Mouse (Mus musculus) stomach, embryonic 14.5 days (tissue): Measurements from ENCODE around the gene Ecd. TPM values are rescaled to one million over a fixed set of nuclear protein-coding genes. Genes with fewer than 3 reads are reported as not detected.
A peak's percentile ranks its signal among the peaks of the same experiment; 100 is the strongest.

ENCODE experiments used
- ATAC-seq: fragments of 200-750 bp; cut with Nextera tagmentation; 2 replicates; pipeline ENCODE4 v1.8.0; 2017; ENCODE audit warnings: low read depth, moderate TSS enrichment; ENCODE audit not compliant: insufficient number of reproducible peaks, insufficient read depth, low FRiP score
- H3K27ac ChIP-seq: fragments of 300-500 bp; sonication (generic); 2 replicates; pipeline ENCODE4 v1.5.1; 2014; ENCODE audit warnings: mild to moderate bottlenecking, low read length, moderate library complexity, mixed read lengths
- H3K27me3 ChIP-seq: fragments of 300-500 bp; sonication (generic); 2 replicates; pipeline ENCODE4 v1.6.1; 2014; ENCODE audit warnings: low read length, control low read depth, mixed read lengths; ENCODE audit not compliant: control insufficient read depth, insufficient read depth
- H3K36me3 ChIP-seq: fragments of 300-500 bp; sonication (generic); 2 replicates; pipeline ENCODE4 v1.6.1; 2014; ENCODE audit warnings: mild to moderate bottlenecking, control low read depth, low read length, moderate library complexity, mixed read lengths; ENCODE audit not compliant: control insufficient read depth, insufficient read depth
- H3K4me1 ChIP-seq: fragments of 300-500 bp; sonication (generic); 2 replicates; pipeline ENCODE4 v1.6.1; 2014; ENCODE audit warnings: low read length, control low read depth, mixed read lengths; ENCODE audit not compliant: control insufficient read depth, insufficient read depth
- H3K4me2 ChIP-seq: fragments of 300-500 bp; sonication (generic); replicated peaks from 2 replicates; pipeline ENCODE4 v1.6.1; 2014; ENCODE audit warnings: low read depth, low read length, control low read depth
- H3K4me3 ChIP-seq: fragments of 300-500 bp; sonication (generic); 2 replicates; pipeline ENCODE4 v1.5.1; 2014; ENCODE audit warnings: low read depth, low read length, control low read depth
- H3K9ac ChIP-seq: fragments of 300-500 bp; sonication (generic); replicated peaks from 2 replicates; pipeline ENCODE4 v1.6.1; 2014; ENCODE audit warnings: low read depth, mild to moderate bottlenecking, control low read depth, low read length, moderate library complexity, mixed read lengths
- H3K9me3 ChIP-seq: fragments of 300-500 bp; sonication (generic); 2 replicates; pipeline ENCODE4 v1.6.1; 2016; ENCODE audit warnings: low read depth, low read length, control low read depth; ENCODE audit not compliant: control insufficient read depth
- WGBS: fragments of 180-500 bp; shearing (Covaris S2); extraction: QIAGEN DNeasy Blood & Tissue Kit; methylation state at CpG from one replicate; pipeline ENCODE4 v1.1.7; 2014; 5-methylcytosine and 5-hydroxymethylcytosine counted together
- polyA plus RNA-seq: library from polyadenylated mRNA; unstranded; fragments of >200 nt; fragmentation: Nextera tagmentation; extraction: Ambion mirVana; gene quantifications from 2 replicates; pipeline ENCODE4 v1.2.1, GENCODE M21; 2014

Ecd gene
- polyA plus RNA-seq: 53.1 and 54.6 TPM in 2 replicates

DNA sequence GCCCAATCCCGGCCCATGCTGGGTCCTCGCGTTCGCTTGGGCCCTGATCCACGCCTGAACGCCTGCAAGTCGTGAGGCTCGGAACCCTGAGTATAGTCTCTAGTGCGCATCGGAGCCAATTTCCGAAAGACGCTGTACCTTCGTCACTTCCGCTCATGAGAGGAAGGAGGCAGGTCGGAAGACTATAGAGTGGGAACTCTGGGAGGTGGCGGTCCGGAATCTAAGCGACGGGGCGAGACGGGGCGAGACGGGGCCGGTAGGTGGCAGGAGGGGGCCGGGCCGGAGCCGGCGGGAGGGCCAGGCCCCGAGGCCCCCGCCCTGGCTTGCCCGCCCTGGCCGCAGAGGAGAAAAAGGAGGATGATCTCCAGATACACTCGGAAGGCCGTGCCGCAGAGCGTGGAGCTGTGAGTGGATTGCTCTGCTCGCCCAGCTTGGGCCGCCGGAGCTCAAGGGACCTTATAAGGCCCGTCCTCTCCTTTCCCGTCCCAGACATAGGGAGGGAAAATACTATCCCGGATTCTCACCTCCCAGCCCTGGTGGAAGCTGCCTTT lies at the start of gene Ecd, which contains the start of gene Fam149b:
Gene Ecd (minus strand): TSS at position 131 of the 551 bp plus-strand sequence.
Gene Fam149b (plus strand): TSS at position 172 of the 551 bp plus-strand sequence.
- peaks cover 22% of the 10 kb centered on the region for H3K36me3 ChIP-seq
- under 1% methylated on average over 31 of the region's 42 CpGs for WGBS

GRCm38 (mm10) chr14:20397220-20397619 lies 49.3 kb upstream of the Ecd start:
- 0 out of 2 replicates have a peak, but pooled peaks cover 2% of the 10 kb centered on the region for H3K4me1 ChIP-seq
- no peaks in the 10 kb centered on the region for H3K27me3 ChIP-seq
- no peaks in the 10 kb centered on the region for H3K9me3 ChIP-seq
- no peaks in the 10 kb centered on the region for H3K36me3 ChIP-seq
- no peak overlapping the region for H3K27ac ChIP-seq
- WGBS: 86% methylated on average over 9 of the region's 9 CpGs
- H3K4me2 ChIP-seq: no peak overlapping the region
- ATAC-seq: no peak
- no peak overlapping the region for H3K4me3 ChIP-seq
- no peak overlapping the region for H3K9ac ChIP-seq

More for the DNA sequence above, at the start of gene Ecd, which contains the start of gene Fam149b:
- no peaks in the 10 kb centered on the region for H3K27me3 ChIP-seq
- H3K4me1 ChIP-seq: 0 out of 2 replicates have a peak, but pooled peaks cover 7% of the 10 kb centered on the region
- no peaks in the 10 kb centered on the region for H3K9me3 ChIP-seq
- peak within 1 kb of the TSS; percentile 90 for H3K27ac ChIP-seq
- H3K4me2 ChIP-seq: peak within 1 kb of the TSS; percentile 82
- H3K4me3 ChIP-seq: peak within 1 kb of the TSS; percentile 81
- H3K9ac ChIP-seq: peak within 1 kb of the TSS; percentile 93
- peak; percentile 98 for ATAC-seq

GRCm38 (mm10) chr14:20393205-20393913 lies 45.4 kb upstream of the Ecd start, which contains the start of gene Mrps16:
TSS of gene Mrps16 (minus strand) at chr14:20393634.
- no peaks in the 10 kb centered on the region for H3K9me3 ChIP-seq
- ATAC-seq: peak; percentile 94
- H3K4me2 ChIP-seq: peak within 1 kb of the TSS; percentile 57
- peak within 1 kb of the TSS; percentile 83 for H3K27ac ChIP-seq
- H3K4me3 ChIP-seq: peak within 1 kb of the TSS; percentile 74
- under 1% methylated on average over 68 of the region's 68 CpGs for WGBS
- peak within 1 kb of the TSS; percentile 84 for H3K9ac ChIP-seq
- peaks cover 8% of the 10 kb centered on the region; the same call in 1 of the 2 replicates for H3K36me3 ChIP-seq
- H3K4me1 ChIP-seq: peaks cover 3% of the 10 kb centered on the region; the same call in 1 of the 2 replicates
- no peaks in the 10 kb centered on the region for H3K27me3 ChIP-seq

GRCm38 (mm10) chr14:20392326-20392725 lies 44.4 kb upstream of the Ecd start:
- Histone ChIP-seq H3K36me3 (peaks cover 8% of the 10 kb centered on the region; the same call in 1 of the 2 replicates), H3K27me3 (no peaks in the 10 kb centered on the region), H3K9me3 (no peaks in the 10 kb centered on the region), H3K4me1 (peaks cover 9% of the 10 kb centered on the region), H3K9ac (no peak overlapping the region), H3K27ac (no peak overlapping the region), H3K4me2 (peak overlapping the region; percentile 57; the same call in 1 of the 2 replicates), H3K4me3 (0 out of 2 replicates have a peak overlapping the region, but pooled peaks have one; percentile 74)
- 88% methylated on average over 3 of the region's 4 CpGs for WGBS
- ATAC-seq: no peak

DNA sequence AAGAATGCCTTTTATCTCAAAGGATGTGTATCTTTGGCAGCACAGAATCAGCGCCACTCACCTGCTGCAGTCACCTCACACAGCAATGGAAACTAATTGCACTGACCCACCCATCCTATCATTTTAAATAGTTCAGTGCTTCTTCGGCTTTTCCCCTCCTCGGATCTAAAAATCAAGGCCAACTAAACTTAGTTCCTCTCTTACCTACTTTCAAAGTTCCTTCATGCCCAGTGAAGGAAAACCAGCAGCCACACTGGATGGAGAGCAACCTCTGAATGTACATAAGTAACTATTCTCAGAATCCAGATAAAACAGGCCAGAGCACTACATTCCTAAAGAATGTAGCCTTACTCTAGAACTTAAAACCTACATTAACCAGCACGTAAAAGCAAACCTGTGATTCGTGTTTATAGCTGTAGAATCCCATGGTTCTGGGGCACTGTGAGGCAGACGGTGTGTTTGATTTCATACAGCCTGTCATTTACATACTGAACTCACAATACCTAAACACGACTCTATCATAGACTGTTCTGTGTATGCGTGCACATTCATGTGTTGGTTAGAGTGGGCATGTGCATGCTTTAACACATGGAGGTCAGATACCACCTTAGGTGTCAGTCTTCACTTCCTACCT lies 41.6 kb upstream of the Ecd start:
- H3K9ac ChIP-seq: 0 out of 2 replicates have a peak overlapping the region, but pooled peaks have one; percentile 67
- H3K4me1 ChIP-seq: peaks cover 20% of the 10 kb centered on the region
- ATAC-seq: no peak
- H3K4me2 ChIP-seq: peak overlapping the region; percentile 68
- 87% methylated on average over 8 of the region's 8 CpGs for WGBS
- no peaks in the 10 kb centered on the region for H3K9me3 ChIP-seq
- H3K4me3 ChIP-seq: peak overlapping the region; percentile 74; the same call in 1 of the 2 replicates
- peaks cover 15% of the 10 kb centered on the region; the same call in 1 of the 2 replicates for H3K36me3 ChIP-seq
- H3K27ac ChIP-seq: no peak overlapping the region
- no peaks in the 10 kb centered on the region for H3K27me3 ChIP-seq

- H3K4me1 ChIP-seq: peaks cover 20% of the 10 kb centered on the region
- peak; percentile 74 for ATAC-seq
- no peaks in the 10 kb centered on the region for H3K9me3 ChIP-seq
- H3K27me3 ChIP-seq: no peaks in the 10 kb centered on the region
- H3K9ac ChIP-seq: peak within 1 kb of the TSS; percentile 67
- peak within 1 kb of the TSS; percentile 74 for H3K4me3 ChIP-seq
- H3K36me3 ChIP-seq: peaks cover 20% of the 10 kb centered on the region; the same call in 1 of the 2 replicates
- peak within 1 kb of the TSS; percentile 68 for H3K4me2 ChIP-seq
- under 1% methylated on average over 59 of the region's 59 CpGs for WGBS
- peak within 1 kb of the TSS; percentile 85 for H3K27ac ChIP-seq
These were observed 40.7 kb upstream of the Ecd start, which contains the start of gene Dnajc9 for GRCm38 (mm10) chr14:20388441-20389129. TSS of gene Dnajc9 (minus strand) at chr14:20388910.

GRCm38 (mm10) chr14:20379753-20380430 lies 32.0 kb upstream of the Ecd start:
- Histone ChIP-seq H3K9ac (no peak overlapping the region), H3K27me3 (no peaks in the 10 kb centered on the region), H3K4me2 (no peak overlapping the region), H3K36me3 (peaks cover 39% of the 10 kb centered on the region), H3K9me3 (no peaks in the 10 kb centered on the region), H3K27ac (no peak overlapping the region), H3K4me3 (no peak overlapping the region), H3K4me1 (no peaks in the 10 kb centered on the region)
- 92% methylated on average over 9 of the region's 9 CpGs for WGBS
- no peak for ATAC-seq
